Mouse (Mus musculus) layer of hippocampus, adult 18-20 months (tissue): ENCODE measurements around the gene Nipal1. TPM values are rescaled to one million over a fixed set of nuclear protein-coding genes. Genes with fewer than 3 reads are reported as not detected.

Source experiments
- DNase-seq, 2 experiments: peaks; one replicate each; pipeline ENCODE4 v3.0.0; 2022; ENCODE audit warnings: low spot score in 2 of 2
- long read RNA-seq: library from polyadenylated mRNA; stranded (forward); transcript quantifications from one replicate; pipeline ENCODE4 v2.0.0, GENCODE M21; 2021
- total RNA-seq, 2 experiments: library from RNA; stranded (reverse); gene quantifications; 2 replicates each; pipeline ENCODE4 v1.2.3; 2021

The Nipal1 gene
- total RNA-seq, result not detected
- long read RNA-seq, result 0 reads

- DNase-seq, result no peak
Observed at GRCm38 (mm10) chr5:72647418-72647907, at the start of gene Nipal1. Gene Nipal1, plus strand, starts transcription at chr5:72647795.

GRCm38 (mm10) chr5:72601006-72601405, 46.6 kb upstream of the Nipal1 start:
- peak in 1 of 2 experiments; percentile 40 for DNase-seq

GRCm38 (mm10) chr5:72603138-72603537, 44.5 kb upstream of the Nipal1 start:
- DNase-seq, result no peak

- DNase-seq, result no peak
Observed at GRCm38 (mm10) chr5:72617413-72617812, 30.2 kb upstream of the Nipal1 start.

GRCm38 (mm10) chr5:72621022-72621421, 26.6 kb upstream of the Nipal1 start:
- DNase-seq, result no peak

- no peak for DNase-seq
Observed at GRCm38 (mm10) chr5:72630026-72630425, 17.6 kb upstream of the Nipal1 start.

GRCm38 (mm10) chr5:72634791-72635271, 12.8 kb upstream of the Nipal1 start:
- no peak for DNase-seq

GRCm38 (mm10) chr5:72636122-72636521, 11.5 kb upstream of the Nipal1 start:
- DNase-seq, result no peak

- DNase-seq, result no peak
Observed at GRCm38 (mm10) chr5:72636576-72636975, 11.0 kb upstream of the Nipal1 start.

GRCm38 (mm10) chr5:72640072-72640471, 7.5 kb upstream of the Nipal1 start:
- DNase-seq, result no peak

GRCm38 (mm10) chr5:72643655-72644054, 3.9 kb upstream of the Nipal1 start:
- no peak for DNase-seq

- no peak for DNase-seq
Observed at GRCm38 (mm10) chr5:72644175-72644574, 3.4 kb upstream of the Nipal1 start, which contains the start of gene Cnga1. Gene Cnga1, minus strand, starts transcription at chr5:72644275.

GRCm38 (mm10) chr5:72646131-72646530, 1.5 kb upstream of the Nipal1 start:
- DNase-seq, result no peak

- no peak for DNase-seq
Observed at GRCm38 (mm10) chr5:72646996-72647395, 599 bp upstream of the Nipal1 start.

- DNase-seq, result no peak
Observed at GRCm38 (mm10) chr5:72647958-72648595, 482 bp downstream of the Nipal1 start.

GRCm38 (mm10) chr5:72648987-72649735, 1.6 kb downstream of the Nipal1 start:
- no peak for DNase-seq

GRCm38 (mm10) chr5:72653068-72653674, 5.6 kb downstream of the Nipal1 start:
- DNase-seq, result no peak

- DNase-seq, result no peak
Observed at GRCm38 (mm10) chr5:72656270-72656791, 8.7 kb downstream of the Nipal1 start.

- no peak for DNase-seq
Observed at GRCm38 (mm10) chr5:72658375-72658774, 10.8 kb downstream of the Nipal1 start.

GRCm38 (mm10) chr5:72661051-72661781, 13.6 kb downstream of the Nipal1 start:
- DNase-seq, result no peak

- no peak for DNase-seq
Observed at GRCm38 (mm10) chr5:72664126-72664525, 16.5 kb downstream of the Nipal1 start.
